Comparison of ENCODE assay signal across 8 mouse cellular contexts in the genomic region with DNA sequence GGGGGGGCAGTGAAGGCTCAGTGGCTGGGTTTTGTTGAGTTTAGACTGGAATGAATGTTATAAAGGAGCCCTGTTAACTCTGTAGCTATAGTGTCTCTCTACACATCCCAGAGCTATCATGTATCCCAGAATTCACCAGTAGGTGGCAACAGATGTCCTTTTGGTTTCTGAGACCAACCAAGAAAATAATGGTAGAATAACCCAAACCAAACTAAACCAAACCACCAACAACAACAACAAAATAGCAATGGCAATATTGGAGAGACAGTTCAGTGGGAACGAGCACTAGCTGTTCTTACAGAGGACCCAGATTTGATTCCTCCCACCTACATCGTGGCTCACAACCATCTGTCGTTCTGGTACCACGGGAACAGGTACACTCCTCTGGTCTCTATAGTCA. TPM values are rescaled to one million over a fixed set of nuclear protein-coding genes. Genes with fewer than 3 reads are reported as not detected.
A peak's percentile ranks its signal among the peaks of the same experiment; 100 is the strongest.
DNase-seq lines count a peak whose midpoint lies in the region; ATAC-seq and TF ChIP-seq lines count a peak whose summit lies in the region.

No protein-coding gene starts in this region.

- H3K27ac ChIP-seq in liver, embryonic 14.5 days, result no peak overlapping the region
- H3K27ac ChIP-seq in liver, embryonic 11.5 days (ENCODE audit: low read depth, low read length), result no peak overlapping the region

- TF ChIP-seq CTCF in liver, embryonic 14.5 days (IDR thresholded peaks at IDR 0.05; ENCODE audit: low read depth), result peak; percentile 29; the same call in 1 of the 2 replicates
- peak; percentile 35; the same call in 1 of the 2 replicates for TF ChIP-seq CTCF in brain, embryonic 14.5 days (IDR thresholded peaks at IDR 0.05; ENCODE audit: borderline replicate concordance, extremely low read depth, insufficient read depth, insufficient read length)

- TF ChIP-seq POLR2A in brain, embryonic 14.5 days (IDR thresholded peaks at IDR 0.05; ENCODE audit: borderline replicate concordance, extremely low read depth, insufficient read depth, insufficient read length, poor library complexity, severe bottlenecking), result no peak

- H3K4me1 ChIP-seq in liver, embryonic 14.5 days (replicated peaks; ENCODE audit: control insufficient read depth in 2 of 2, insufficient read depth in 2 of 2, low read length in 1 of 2), result no peaks in the 10 kb centered on the region
- no peaks in the 10 kb centered on the region for H3K4me1 ChIP-seq in liver, embryonic 11.5 days (replicated peaks; ENCODE audit: control insufficient read depth, insufficient read depth, low read length)

- H3K27me3 ChIP-seq in liver, embryonic 14.5 days (ENCODE audit: control insufficient read depth, insufficient read depth, low read length), result no peaks in the 10 kb centered on the region
- no peaks in the 10 kb centered on the region for H3K27me3 ChIP-seq in liver, embryonic 11.5 days (replicated peaks; ENCODE audit: control insufficient read depth, insufficient read depth, low read length)

- no peaks in the 10 kb centered on the region for H3K36me3 ChIP-seq in liver, embryonic 14.5 days (replicated peaks; ENCODE audit: control insufficient read depth, insufficient read depth, low read depth)
- peaks cover 11% of the 10 kb centered on the region; the same call in 1 of the 2 replicates for H3K36me3 ChIP-seq in liver, embryonic 11.5 days (ENCODE audit: control insufficient read depth, insufficient read depth, low read length)

- H3K4me2 ChIP-seq in liver, embryonic 14.5 days (ENCODE audit: low read depth), result no peak overlapping the region
- H3K4me2 ChIP-seq in liver, embryonic 11.5 days, result no peak overlapping the region

- ATAC-seq in liver, embryonic 14.5 days (ENCODE audit: insufficient read depth), result no peak
- ATAC-seq in liver, embryonic 11.5 days (replicated peaks; ENCODE audit: low FRiP score), result no peak

- WGBS in liver, embryonic 14.5 days (ENCODE audit: insufficient replicate concordance), result 85% methylated on average over 4 of the region's 4 CpGs
- WGBS in liver, embryonic 11.5 days, result 94% methylated on average over 4 of the region's 4 CpGs

- intact Hi-C loops in gastrocnemius, postnatal 14 days (cut with DNase I; ENCODE audit: low total_unique reads), result loop anchor here (5.0 kb wide), 1 partner anchor 58 kb away; no protein-coding TSS in a partner anchor

- TF ChIP-seq EP300 in liver, embryonic 14.5 days (IDR thresholded peaks at IDR 0.05; ENCODE audit: low read depth), result no peak

- peak; percentile 45 for DNase-seq in gastrocnemius, adult 18-20 months (ENCODE audit: low spot score)
- no peak for DNase-seq in gastrocnemius, postnatal 14 days
- DNase-seq in liver, embryonic 14.5 days (ENCODE audit: low read depth in 3 of 3, low spot score in 3 of 3), result peak in 1 of 3 experiments; percentile 7
- no peak for DNase-seq in liver, embryonic 11.5 days (ENCODE audit: low spot score)
- peak; percentile 63 for DNase-seq in brain, embryonic 14.5 days (ENCODE audit: low read depth)
- DNase-seq in naive thymus-derived CD4-positive, alpha-beta T cell, adult 2 months (ENCODE audit: low read depth), result peak; percentile 36
- DNase-seq in spleen, postnatal 36 days (ENCODE audit: low spot score in 2 of 2), result no peak
- no peak for DNase-seq in spleen, adult 18-20 months

- no peak overlapping the region for H3K4me3 ChIP-seq in liver, embryonic 14.5 days (ENCODE audit: insufficient read depth in 1 of 2, low read depth in 2 of 2, low read length in 2 of 2)
- no peak overlapping the region for H3K4me3 ChIP-seq in liver, embryonic 11.5 days (ENCODE audit: low read depth, low read length)

- H3K9me3 ChIP-seq in liver, embryonic 14.5 days (ENCODE audit: control insufficient read depth, low read length), result no peaks in the 10 kb centered on the region
- no peaks in the 10 kb centered on the region for H3K9me3 ChIP-seq in liver, embryonic 11.5 days (ENCODE audit: control insufficient read depth, low read length)

- H3K9ac ChIP-seq in liver, embryonic 14.5 days (replicated peaks), result no peak overlapping the region
- H3K9ac ChIP-seq in liver, embryonic 11.5 days (ENCODE audit: low read depth, low read length), result no peak overlapping the region

RNA-seq across cellular contexts. Expression of a gene that starts 22.4 kb away (rescaled TPM):
- 100 to 1,000 TPM; 381 to 402 TPM for total RNA-seq in gastrocnemius, adult 18-20 months (2021)
- 100 to 1,000 TPM; 315 to 336 TPM for total RNA-seq in gastrocnemius, postnatal 14 days (2021)
- polyA plus RNA-seq in liver, embryonic 14.5 days (2012; rRNA removed), result 0.16 and 0.37 TPM in 2 replicates
- not detected in 2 replicates for polyA plus RNA-seq in liver, embryonic 14.5 days (2014; fragmentation: Nextera tagmentation; extraction: Ambion mirVana)
- 0.32 and 0.39 TPM in 2 replicates for polyA plus RNA-seq in liver, embryonic 11.5 days (2014; fragmentation: Nextera tagmentation; extraction: Ambion mirVana)
- polyA plus RNA-seq in brain, embryonic 14.5 days (2012; rRNA removed), result 6.8 and 9.8 TPM in 2 replicates

RNA-seq across cellular contexts. Expression of a gene that starts 35.6 kb away (rescaled TPM):
- 10 to 100 TPM; 10.1 to 13.7 TPM for total RNA-seq in gastrocnemius, adult 18-20 months (2021)
- total RNA-seq in gastrocnemius, postnatal 14 days (2021), result 10 to 100 TPM; 23.3 to 25.3 TPM
- polyA plus RNA-seq in liver, embryonic 14.5 days (2012; rRNA removed), result 2.1 and 3.6 TPM in 2 replicates
- polyA plus RNA-seq in liver, embryonic 14.5 days (2014; fragmentation: Nextera tagmentation; extraction: Ambion mirVana), result 2.0 and 5.8 TPM in 2 replicates
- 34.2 TPM in 2 replicates for polyA plus RNA-seq in liver, embryonic 11.5 days (2014; fragmentation: Nextera tagmentation; extraction: Ambion mirVana)
- 10.8 and 13.0 TPM in 2 replicates for polyA plus RNA-seq in brain, embryonic 14.5 days (2012; rRNA removed)

RNA-seq across cellular contexts. Expression of a gene that starts 43.1 kb away (rescaled TPM):
- 10 to 100 TPM; 25.8 to 25.9 TPM for total RNA-seq in gastrocnemius, adult 18-20 months (2021)
- total RNA-seq in gastrocnemius, postnatal 14 days (2021), result 10 to 100 TPM; 29.4 to 33.1 TPM
- 81.0 and 88.6 TPM in 2 replicates for polyA plus RNA-seq in liver, embryonic 14.5 days (2012; rRNA removed)
- 82.7 and 88.2 TPM in 2 replicates for polyA plus RNA-seq in liver, embryonic 14.5 days (2014; fragmentation: Nextera tagmentation; extraction: Ambion mirVana)
- 261 and 286 TPM in 2 replicates for polyA plus RNA-seq in liver, embryonic 11.5 days (2014; fragmentation: Nextera tagmentation; extraction: Ambion mirVana)
- 80.8 and 100 TPM in 2 replicates for polyA plus RNA-seq in brain, embryonic 14.5 days (2012; rRNA removed)

RNA-seq across cellular contexts. Expression of a gene that starts 55.2 kb away (rescaled TPM):
- under 1 TPM; 0.14 to 0.36 TPM for total RNA-seq in gastrocnemius, adult 18-20 months (2021)
- 1 to 10 TPM; 1.3 to 1.5 TPM for total RNA-seq in gastrocnemius, postnatal 14 days (2021)
- not detected in 2 replicates for polyA plus RNA-seq in liver, embryonic 14.5 days (2012; rRNA removed)
- polyA plus RNA-seq in liver, embryonic 14.5 days (2014; fragmentation: Nextera tagmentation; extraction: Ambion mirVana), result 0.13 TPM in 1 of 2 replicates, not detected in the other
- 0.56 TPM in 1 of 2 replicates, not detected in the other for polyA plus RNA-seq in liver, embryonic 11.5 days (2014; fragmentation: Nextera tagmentation; extraction: Ambion mirVana)
- 19.9 and 48.8 TPM in 2 replicates for polyA plus RNA-seq in brain, embryonic 14.5 days (2012; rRNA removed)

Comparison
In these comparisons a context has a peak if more than half of its experiments do, and no peak if none do; other contexts are left out.
1. DNase-seq: peak in gastrocnemius, adult 18-20 months (single experiment), brain, embryonic 14.5 days (single experiment) and naive thymus-derived CD4-positive, alpha-beta T cell, adult 2 months (single experiment); none in gastrocnemius, postnatal 14 days (single experiment), liver, embryonic 11.5 days (single experiment), spleen, postnatal 36 days (0 of 2) and spleen, adult 18-20 months (0 of 2).